Mouse (Mus musculus) lung, postnatal 0 days (tissue): Measurements from ENCODE around the gene Rnf150.

Source experiments
- CTCF ChIP-seq: IDR thresholded peaks from 2 replicates; pipeline ENCODE4 v1.5.1; 2016; ENCODE audit warnings: antibody characterized with exemption, mild to moderate bottlenecking
- EP300 ChIP-seq: IDR thresholded peaks from 2 replicates; pipeline ENCODE4 v1.6.1; 2016; ENCODE audit warnings: antibody characterized with exemption, mild to moderate bottlenecking, control low read depth

DNA sequence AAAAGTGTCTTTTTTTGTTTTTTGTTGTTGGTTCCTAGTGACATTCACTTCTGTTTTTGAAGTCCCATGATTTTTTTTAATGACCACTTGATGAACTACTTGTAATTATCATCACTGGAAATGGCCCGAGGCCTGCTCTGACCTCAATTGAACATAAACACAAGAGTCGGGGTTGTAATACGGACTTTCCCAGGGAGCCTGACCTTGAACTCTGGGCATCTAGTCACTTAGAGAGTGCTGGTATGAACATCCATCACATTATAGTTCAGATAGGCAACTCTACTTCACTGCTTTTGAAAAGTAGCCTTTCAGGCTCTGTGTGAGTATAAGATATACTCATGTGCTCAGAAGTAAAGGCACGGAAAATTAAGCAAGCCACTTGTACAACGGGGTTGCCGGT, 185.4 kb downstream of the Rnf150 start:
- TF ChIP-seq CTCF = no peak
- no peak for TF ChIP-seq EP300
